Mouse (Mus musculus): ENCODE data around the gene Tmem30c. TPM values are rescaled to one million over a fixed set of nuclear protein-coding genes. Genes with fewer than 3 reads are reported as not detected.

Tmem30c gene
- polyA plus RNA-seq, 1 experiment from 2014 or later: not detected

DNA sequence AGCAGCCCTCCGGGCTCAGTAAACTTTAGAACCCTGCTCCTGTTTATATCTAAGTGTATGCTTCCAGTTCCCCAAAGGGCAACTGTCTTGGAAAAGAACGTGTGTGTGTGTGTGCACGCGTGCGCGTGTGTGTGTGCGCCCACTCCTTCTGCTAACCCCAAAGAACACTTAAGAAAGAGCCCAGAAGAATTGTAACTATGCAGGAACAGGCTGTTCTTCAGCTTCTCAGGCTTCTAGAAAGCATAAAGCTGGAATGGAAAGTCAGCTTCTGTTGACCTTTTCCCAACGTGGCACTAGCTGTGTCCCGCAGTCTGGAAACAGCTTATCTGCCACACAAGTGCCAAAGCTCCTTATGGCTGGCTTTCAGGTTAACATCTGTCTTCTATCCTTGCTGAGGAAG, 22.4 kb upstream of the Tmem30c start:
- no peaks in the 10 kb centered on the region for H3K9me3 ChIP-seq
- peaks cover 16% of the 10 kb centered on the region for H3K4me1 ChIP-seq
- no peaks in the 10 kb centered on the region for H3K27me3 ChIP-seq (ENCODE audit: insufficient read depth, poor library complexity, severe bottlenecking)
- no peaks in the 10 kb centered on the region for H3K36me3 ChIP-seq
- WGBS: 80% methylated on average over 9 of the region's 9 CpGs
- no peak overlapping the region for H3K4me3 ChIP-seq
- no peak for DNase-seq (ENCODE audit: low spot score)
- no peak overlapping the region for H3K27ac ChIP-seq

DNA sequence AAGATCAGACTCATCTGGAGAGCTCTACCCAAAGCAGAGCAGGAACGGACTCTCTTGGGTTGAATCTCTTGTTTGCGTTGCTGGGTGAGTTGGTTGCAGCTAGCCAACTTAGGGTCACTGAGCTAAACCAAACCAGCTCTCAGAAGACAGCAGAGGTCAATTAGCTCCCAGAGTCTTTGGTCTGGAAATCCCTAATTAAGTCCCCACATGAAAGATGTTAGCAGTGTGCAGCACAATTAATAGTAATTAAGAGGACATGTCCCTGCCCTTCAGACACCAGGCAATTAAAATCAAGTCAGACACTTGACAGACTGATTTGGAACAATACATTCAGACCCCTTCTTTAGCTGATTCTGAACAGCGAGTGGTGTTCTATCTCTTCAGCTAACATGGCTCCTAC, 21.6 kb upstream of the Tmem30c start:
- H3K4me3 ChIP-seq: no peak overlapping the region
- DNase-seq (ENCODE audit: low spot score): no peak
- no peaks in the 10 kb centered on the region for H3K27me3 ChIP-seq (ENCODE audit: insufficient read depth, poor library complexity, severe bottlenecking)
- 89% methylated on average over 3 of the region's 3 CpGs for WGBS
- H3K27ac ChIP-seq: no peak overlapping the region
- H3K36me3 ChIP-seq: no peaks in the 10 kb centered on the region
- peaks cover 16% of the 10 kb centered on the region for H3K4me1 ChIP-seq
- H3K9me3 ChIP-seq: no peaks in the 10 kb centered on the region

DNA sequence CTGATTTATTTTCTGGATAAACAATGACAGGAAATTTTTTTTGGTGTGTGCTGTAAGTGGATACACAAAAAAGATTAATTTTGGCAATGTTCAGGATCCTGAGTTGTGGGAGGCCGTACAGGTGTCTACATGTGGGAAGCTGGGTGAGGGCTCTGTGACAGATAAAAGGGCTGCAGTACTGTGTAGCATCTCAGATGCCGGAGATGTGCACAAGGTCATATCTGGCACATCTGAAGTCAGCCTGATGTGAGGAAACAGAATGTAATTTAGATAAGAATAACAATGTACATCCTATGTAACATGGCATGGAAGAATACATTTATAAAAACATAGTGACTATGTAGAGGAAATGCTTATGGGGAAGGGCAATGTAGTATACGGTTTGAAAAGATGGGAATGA, 20.8 kb upstream of the Tmem30c start:
- no peak overlapping the region for H3K4me3 ChIP-seq
- DNase-seq (ENCODE audit: low spot score): no peak
- peaks cover 16% of the 10 kb centered on the region for H3K4me1 ChIP-seq
- H3K27me3 ChIP-seq (ENCODE audit: insufficient read depth, poor library complexity, severe bottlenecking): no peaks in the 10 kb centered on the region
- H3K27ac ChIP-seq: no peak overlapping the region
- WGBS: 86% methylated on average over 3 of the region's 3 CpGs
- no peaks in the 10 kb centered on the region for H3K36me3 ChIP-seq
- no peaks in the 10 kb centered on the region for H3K9me3 ChIP-seq

DNA sequence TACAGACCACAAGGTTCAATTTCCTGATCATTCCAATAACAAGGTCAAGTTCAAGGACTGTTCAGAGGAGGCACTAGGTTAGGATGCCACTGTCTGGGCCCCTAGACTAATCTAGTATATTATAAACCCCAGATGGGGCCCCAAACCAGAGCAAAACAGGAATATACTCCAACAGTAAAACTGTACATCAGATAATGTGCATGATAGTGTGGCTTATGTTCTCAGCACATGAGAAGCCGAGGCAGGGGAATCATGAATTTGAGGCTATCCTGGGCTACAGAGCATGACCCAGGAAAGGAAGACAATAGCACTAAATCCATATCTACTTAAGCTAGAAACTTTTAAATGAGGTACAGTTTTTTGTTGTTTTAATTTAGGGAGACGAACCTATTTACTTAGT, 19.5 kb upstream of the Tmem30c start:
- peaks cover 16% of the 10 kb centered on the region for H3K4me1 ChIP-seq
- no peaks in the 10 kb centered on the region for H3K9me3 ChIP-seq
- H3K27ac ChIP-seq: no peak overlapping the region
- no peak overlapping the region for H3K4me3 ChIP-seq
- H3K27me3 ChIP-seq (ENCODE audit: insufficient read depth, poor library complexity, severe bottlenecking): no peaks in the 10 kb centered on the region
- DNase-seq (ENCODE audit: low spot score): no peak
- WGBS: 80% methylated on average over 2 of the region's 2 CpGs
- no peaks in the 10 kb centered on the region for H3K36me3 ChIP-seq

DNA sequence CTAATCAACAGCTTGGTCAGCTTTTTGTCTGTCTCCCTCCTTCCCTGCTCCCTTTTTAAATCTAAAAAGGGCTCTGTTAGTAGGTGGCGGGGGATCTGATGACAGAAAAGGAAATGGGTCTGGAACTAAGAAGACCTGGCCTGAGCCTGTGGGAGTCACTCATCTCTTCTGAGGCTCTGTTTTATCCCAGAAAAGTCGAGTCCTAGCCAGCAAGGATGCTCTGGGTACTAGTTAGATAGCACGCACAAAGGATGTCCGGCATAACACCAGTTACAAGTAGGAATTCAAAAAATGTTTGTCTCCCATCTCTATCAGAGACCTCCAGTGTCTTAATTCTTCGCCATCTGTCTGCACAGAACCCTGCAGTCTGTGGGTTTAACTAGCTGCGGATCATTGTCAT, 12.8 kb upstream of the Tmem30c start:
- Histone ChIP-seq H3K27me3 (ENCODE audit: insufficient read depth, poor library complexity, severe bottlenecking) (no peaks in the 10 kb centered on the region), H3K9me3 (no peaks in the 10 kb centered on the region), H3K27ac (peak overlapping the region; percentile 47; the same call in 1 of the 2 replicates), H3K4me1 (peaks cover 26% of the 10 kb centered on the region), H3K4me3 (no peak overlapping the region), H3K36me3 (no peaks in the 10 kb centered on the region)
- DNase-seq (ENCODE audit: low spot score): no peak
- WGBS: 52% methylated on average over 6 of the region's 6 CpGs

DNA sequence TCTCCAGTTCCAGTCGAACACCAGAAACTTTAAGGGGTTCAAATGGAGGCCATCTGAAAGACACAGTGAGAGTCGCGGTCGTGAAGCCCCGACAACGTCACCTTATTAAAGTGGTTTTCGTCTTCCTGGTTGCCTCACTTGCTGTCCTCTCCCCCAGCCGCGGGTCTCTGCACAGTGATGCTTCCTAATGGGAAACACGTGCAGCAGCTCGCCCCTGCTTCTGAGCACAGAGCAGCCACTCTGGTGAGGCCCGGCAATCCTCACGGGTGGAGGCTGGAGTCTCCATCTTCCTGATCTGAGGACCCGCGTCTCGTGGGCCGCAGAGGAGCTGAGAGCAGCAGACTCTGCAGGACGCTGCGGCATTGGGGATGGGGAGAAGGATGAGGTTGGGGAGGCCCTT, 11.1 kb upstream of the Tmem30c start:
- no peaks in the 10 kb centered on the region for H3K9me3 ChIP-seq
- 65% methylated on average over 19 of the region's 19 CpGs for WGBS
- no peak overlapping the region for H3K4me3 ChIP-seq

DNA sequence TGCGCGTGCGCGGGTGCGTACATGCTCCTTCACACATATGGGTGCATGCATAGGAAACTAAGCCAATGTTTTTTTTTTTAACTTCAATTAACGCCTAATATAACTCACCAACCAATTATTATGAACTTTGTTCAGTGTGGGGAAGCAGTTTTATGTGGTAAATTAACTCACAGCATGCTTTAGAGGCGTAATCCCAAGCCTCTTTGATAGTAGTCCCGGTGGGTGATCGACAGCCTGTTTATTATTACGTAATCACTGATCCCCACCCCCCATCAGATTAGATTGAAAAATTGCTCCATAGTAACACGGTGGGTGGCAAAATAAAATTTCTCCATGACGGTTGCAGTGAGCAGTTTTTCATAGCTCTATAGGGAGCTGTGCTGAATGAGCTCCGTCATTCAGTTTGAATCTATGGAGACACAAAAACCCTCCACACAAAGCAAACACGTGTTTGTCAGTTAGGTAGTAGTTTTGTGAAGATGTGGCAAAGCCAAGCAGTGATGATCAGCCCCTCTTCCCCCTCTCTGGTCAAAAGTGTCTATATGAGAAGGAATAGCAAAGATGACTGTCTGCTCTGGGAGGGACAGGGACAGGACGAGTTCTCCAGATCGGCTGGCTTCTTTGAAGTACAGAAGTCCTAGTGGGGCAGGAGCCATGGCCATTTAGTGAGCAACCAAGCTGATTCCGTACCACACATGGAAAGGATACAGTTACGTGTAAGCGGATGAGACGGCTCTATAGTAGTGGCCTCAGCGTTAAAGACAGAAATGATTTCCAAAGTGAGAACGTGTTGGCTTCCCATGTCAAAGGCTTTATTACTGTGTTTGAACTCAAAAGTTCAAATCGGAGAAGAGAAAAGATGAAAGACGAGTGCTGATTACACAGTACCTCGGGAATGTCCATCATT, 10.4 kb upstream of the Tmem30c start:
- Histone ChIP-seq H3K4me3 (no peak overlapping the region), H3K4me1 (peaks cover 26% of the 10 kb centered on the region), H3K36me3 (no peaks in the 10 kb centered on the region), H3K27me3 (ENCODE audit: insufficient read depth, poor library complexity, severe bottlenecking) (no peaks in the 10 kb centered on the region), H3K27ac (no peak overlapping the region), H3K9me3 (no peaks in the 10 kb centered on the region)
- DNase-seq (ENCODE audit: low spot score): no peak
- 84% methylated on average over 25 of the region's 25 CpGs for WGBS

More for the DNA sequence above, 11.1 kb upstream of the Tmem30c start:
- DNase-seq (ENCODE audit: low spot score): no peak
- Histone ChIP-seq H3K27ac (no peak overlapping the region), H3K27me3 (ENCODE audit: insufficient read depth, poor library complexity, severe bottlenecking) (no peaks in the 10 kb centered on the region), H3K4me1 (peaks cover 26% of the 10 kb centered on the region), H3K36me3 (no peaks in the 10 kb centered on the region)

DNA sequence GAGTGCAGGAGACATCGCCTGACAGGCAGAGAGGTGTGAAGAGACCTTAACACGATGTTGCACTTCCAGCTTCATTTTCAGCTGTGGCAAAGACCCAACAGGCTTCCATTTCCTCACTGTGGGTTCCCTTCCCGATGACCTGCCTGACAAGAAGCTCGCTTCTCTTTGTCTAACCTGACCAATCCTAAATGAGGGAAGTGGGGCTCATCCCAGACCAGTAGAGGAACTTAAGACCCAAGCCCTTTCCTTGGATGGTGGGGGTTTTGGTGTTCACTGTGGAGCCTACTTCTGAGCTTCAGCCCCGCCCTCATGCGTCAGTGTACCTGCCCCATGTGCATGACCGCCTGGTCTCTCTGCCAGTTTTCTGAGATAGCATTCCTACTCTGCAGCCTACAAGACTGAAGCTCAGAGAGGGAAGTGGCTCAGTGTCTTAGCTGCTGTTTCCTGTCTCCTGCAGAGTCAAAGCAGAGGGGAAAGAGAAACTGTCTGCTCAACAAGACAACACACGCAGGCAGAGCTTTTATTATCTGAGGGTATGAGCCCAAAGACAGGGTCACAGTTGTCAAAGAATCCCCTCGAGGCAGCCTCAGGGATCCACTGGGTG, 8.9 kb upstream of the Tmem30c start:
- H3K4me3 ChIP-seq: no peak overlapping the region
- no peaks in the 10 kb centered on the region for H3K9me3 ChIP-seq
- peaks cover 14% of the 10 kb centered on the region for H3K4me1 ChIP-seq
- DNase-seq (ENCODE audit: low spot score): no peak
- no peaks in the 10 kb centered on the region for H3K27me3 ChIP-seq (ENCODE audit: insufficient read depth, poor library complexity, severe bottlenecking)
- no peaks in the 10 kb centered on the region for H3K36me3 ChIP-seq
- H3K27ac ChIP-seq: no peak overlapping the region
- 68% methylated on average over 9 of the region's 9 CpGs for WGBS

DNA sequence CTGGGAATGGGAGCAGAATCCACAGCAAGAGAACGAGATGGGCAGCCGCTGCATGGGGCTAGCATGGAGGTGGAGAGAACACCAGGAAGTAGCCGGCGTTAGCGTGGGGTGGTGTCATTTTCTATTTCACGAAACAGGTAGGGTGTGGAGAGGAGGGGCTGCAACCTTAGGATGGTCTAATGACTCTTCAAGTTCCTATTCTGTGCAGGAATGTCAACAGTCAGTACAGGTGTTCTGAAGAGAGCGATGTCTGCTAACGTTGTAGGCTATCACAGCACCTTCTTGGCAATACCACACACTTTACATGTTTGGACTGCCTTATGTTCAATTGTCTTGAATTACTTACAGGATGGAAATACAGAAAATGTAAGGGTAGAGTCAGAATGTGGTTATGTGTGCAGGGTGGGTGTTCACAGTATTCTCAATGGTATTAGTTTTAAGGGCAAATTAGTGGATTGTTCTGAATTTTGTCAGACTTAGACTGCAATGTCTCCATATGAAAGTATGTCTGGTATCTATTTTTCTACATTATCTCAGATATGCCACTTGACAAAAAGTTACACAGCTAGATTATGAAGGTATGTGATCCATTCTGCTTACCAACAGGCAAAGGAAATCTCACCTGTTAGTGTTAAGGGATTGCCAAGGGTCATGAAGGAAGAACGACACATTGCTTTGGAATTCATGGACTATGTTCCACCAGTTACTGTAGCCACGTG, 2.7 kb upstream of the Tmem30c start:
- no peaks in the 10 kb centered on the region for H3K36me3 ChIP-seq
- WGBS: 83% methylated on average over 10 of the region's 10 CpGs
- no peaks in the 10 kb centered on the region for H3K4me1 ChIP-seq
- no peaks in the 10 kb centered on the region for H3K27me3 ChIP-seq (ENCODE audit: insufficient read depth, poor library complexity, severe bottlenecking)
- H3K27ac ChIP-seq: no peak overlapping the region
- no peak overlapping the region for H3K4me3 ChIP-seq
- no peaks in the 10 kb centered on the region for H3K9me3 ChIP-seq
- no peak for DNase-seq (ENCODE audit: low spot score)

DNA sequence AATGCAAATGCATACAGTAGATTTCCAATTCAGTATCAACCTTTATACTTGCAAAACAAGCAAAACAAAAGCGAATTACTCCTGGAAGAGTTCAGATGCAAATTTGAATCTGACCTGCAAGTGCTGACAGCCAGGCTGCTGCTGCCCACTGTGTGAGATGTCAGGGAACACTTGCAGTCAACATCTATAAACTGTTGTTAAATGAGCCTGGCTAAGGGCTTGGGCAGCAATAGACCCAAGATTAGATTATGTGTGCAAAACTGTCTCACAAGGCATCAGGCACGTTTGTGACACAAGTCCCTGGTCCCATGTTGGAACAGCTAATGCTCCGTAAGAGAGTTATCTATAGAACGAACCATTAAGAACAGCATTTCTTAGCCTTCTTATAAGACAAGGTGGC, 369 bp downstream of the Tmem30c start:
- no peak for DNase-seq (ENCODE audit: low spot score)
- Histone ChIP-seq H3K27me3 (ENCODE audit: insufficient read depth, poor library complexity, severe bottlenecking) (no peaks in the 10 kb centered on the region), H3K4me3 (no peak overlapping the region), H3K36me3 (no peaks in the 10 kb centered on the region), H3K4me1 (no peaks in the 10 kb centered on the region), H3K9me3 (no peaks in the 10 kb centered on the region), H3K27ac (no peak overlapping the region)
- 44% methylated on average over 4 of the region's 4 CpGs for WGBS

DNA sequence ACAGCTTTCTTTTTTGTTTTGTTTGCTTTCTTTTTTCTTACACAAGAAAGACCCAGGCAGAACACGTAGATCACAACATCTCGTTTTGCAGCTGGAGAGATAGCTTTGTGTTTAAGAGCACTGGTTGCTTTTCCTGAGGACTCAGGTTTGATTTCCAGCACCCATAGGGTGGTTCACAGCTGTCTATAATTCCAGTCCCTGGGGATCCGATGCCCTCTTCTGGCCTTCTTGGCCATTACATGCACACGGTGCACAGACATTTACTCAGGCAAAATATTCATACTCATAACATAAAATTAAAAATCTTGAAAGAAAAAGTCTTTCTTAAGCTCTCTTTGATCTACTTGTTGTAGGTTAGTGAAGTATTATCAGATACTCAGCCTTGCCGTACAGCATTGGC, 969 bp downstream of the Tmem30c start:
- H3K9me3 ChIP-seq: no peaks in the 10 kb centered on the region
- H3K27ac ChIP-seq: no peak overlapping the region
- H3K4me1 ChIP-seq: no peaks in the 10 kb centered on the region
- H3K27me3 ChIP-seq (ENCODE audit: insufficient read depth, poor library complexity, severe bottlenecking): no peaks in the 10 kb centered on the region
- no peaks in the 10 kb centered on the region for H3K36me3 ChIP-seq
- DNase-seq (ENCODE audit: low spot score): no peak
- H3K4me3 ChIP-seq: no peak overlapping the region
- 85% methylated on average over 5 of the region's 5 CpGs for WGBS

DNA sequence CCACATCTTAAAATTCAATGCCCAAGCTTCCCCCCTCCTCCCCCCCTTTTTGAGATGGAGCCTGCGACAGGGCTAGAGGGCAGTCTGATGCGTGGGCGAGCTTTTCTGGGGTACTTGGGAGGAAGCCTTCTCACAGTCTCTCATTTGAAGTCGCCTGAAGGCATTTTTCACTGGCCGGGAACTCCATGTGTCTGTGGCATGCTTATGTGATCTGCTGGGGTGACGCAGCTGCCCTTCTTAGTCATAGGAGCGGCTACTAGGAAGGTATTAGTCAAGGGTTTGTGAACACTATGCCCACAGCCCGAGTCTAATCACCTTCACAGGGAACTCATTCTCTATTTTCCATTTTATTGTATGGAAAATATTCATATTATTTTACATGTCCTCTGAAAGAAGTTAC, 11.2 kb downstream of the Tmem30c start:
- H3K4me3 ChIP-seq: no peak overlapping the region
- H3K36me3 ChIP-seq: no peaks in the 10 kb centered on the region
- H3K27ac ChIP-seq: no peak overlapping the region
- no peaks in the 10 kb centered on the region for H3K27me3 ChIP-seq (ENCODE audit: insufficient read depth, poor library complexity, severe bottlenecking)
- WGBS: 84% methylated on average over 8 of the region's 8 CpGs
- H3K9me3 ChIP-seq: no peaks in the 10 kb centered on the region
- no peaks in the 10 kb centered on the region for H3K4me1 ChIP-seq
- DNase-seq (ENCODE audit: low spot score): no peak

Data from heart, embryonic 10.5 days (tissue).